Mouse (Mus musculus) neural tube, embryonic 11.5 days (tissue): ENCODE data around the gene Fus. TPM values are rescaled to one million over a fixed set of nuclear protein-coding genes. Genes with fewer than 3 reads are reported as not detected.
A peak's percentile ranks its signal among the peaks of the same experiment; 100 is the strongest.

ENCODE experiments used
- ATAC-seq: fragments of 200-750 bp; cut with Nextera tagmentation; 2 replicates; pipeline ENCODE4 v1.8.0; 2017; ENCODE audit warnings: moderate number of reproducible peaks, mild to moderate bottlenecking, moderate TSS enrichment, moderate library complexity; ENCODE audit not compliant: insufficient read depth, low FRiP score, low TSS enrichment
- DNase-seq: peaks from one replicate; pipeline ENCODE4 v3.0.0-alpha.2; 2015; ENCODE audit warnings: low spot score
- H3K27ac ChIP-seq: fragments of 300-500 bp; sonication (generic); 2 replicates; pipeline ENCODE4 v1.5.1; 2014; ENCODE audit warnings: low read depth, mild to moderate bottlenecking, low read length
- H3K27me3 ChIP-seq: fragments of 300-500 bp; sonication (generic); 2 replicates; pipeline ENCODE4 v1.6.1; 2014; ENCODE audit warnings: mild to moderate bottlenecking, low read length, mixed read lengths; ENCODE audit not compliant: control insufficient read depth, insufficient read depth
- H3K36me3 ChIP-seq: fragments of 300-500 bp; sonication (generic); 2 replicates; pipeline ENCODE4 v1.6.1; 2014; ENCODE audit warnings: mild to moderate bottlenecking, low read length, moderate library complexity, mixed read lengths; ENCODE audit not compliant: control insufficient read depth, insufficient read depth
- H3K4me1 ChIP-seq: fragments of 300-500 bp; sonication (generic); 2 replicates; pipeline ENCODE4 v1.6.1; 2014; ENCODE audit warnings: low read length, mixed read lengths; ENCODE audit not compliant: control insufficient read depth, insufficient read depth
- H3K4me2 ChIP-seq: fragments of 300-500 bp; sonication (generic); 2 replicates; pipeline ENCODE4 v1.6.1; 2014; ENCODE audit warnings: low read depth, mild to moderate bottlenecking, moderate library complexity
- H3K4me3 ChIP-seq: fragments of 300-500 bp; sonication (generic); 2 replicates; pipeline ENCODE4 v1.5.1; 2014; ENCODE audit warnings: low read depth, low read length
- H3K9ac ChIP-seq: fragments of 300-500 bp; sonication (generic); 2 replicates; pipeline ENCODE4 v1.6.1; 2014; ENCODE audit warnings: mild to moderate bottlenecking, low read length
- H3K9me3 ChIP-seq: fragments of 300-500 bp; sonication (generic); 2 replicates; pipeline ENCODE4 v1.6.1; 2016; ENCODE audit warnings: low read length; ENCODE audit not compliant: control insufficient read depth
- WGBS: fragments of 180-500 bp; shearing (Covaris S2); extraction: QIAGEN DNeasy Blood & Tissue Kit; methylation state at CpG from one replicate; pipeline ENCODE4 v1.1.7; 2014; 5-methylcytosine and 5-hydroxymethylcytosine counted together
- polyA plus RNA-seq: library from polyadenylated mRNA; unstranded; fragments of >200 nt; fragmentation: Nextera tagmentation; extraction: Ambion mirVana; gene quantifications from 2 replicates; pipeline ENCODE4 v1.2.1, GENCODE M21; 2014

Fus gene
- polyA plus RNA-seq, 1 experiment from 2014 or later: 51.6 TPM

- no peak overlapping the region for H3K27ac ChIP-seq
- ATAC-seq (no peak), DNase-seq (no peak)
- WGBS: 87% methylated on average over 11 of the region's 11 CpGs
- H3K9me3 ChIP-seq: no peaks in the 10 kb centered on the region
- no peak overlapping the region for H3K4me2 ChIP-seq
- H3K4me3 ChIP-seq: no peak overlapping the region
- H3K9ac ChIP-seq: no peak overlapping the region
- H3K36me3 ChIP-seq: peaks cover 3% of the 10 kb centered on the region
- H3K27me3 ChIP-seq: peaks cover 18% of the 10 kb centered on the region
- H3K4me1 ChIP-seq: no peaks in the 10 kb centered on the region
Observed at GRCm38 (mm10) chr7:127926846-127927245, 40.4 kb upstream of the Fus start.

GRCm38 (mm10) chr7:127927726-127928125, 39.5 kb upstream of the Fus start:
- H3K4me2 ChIP-seq: no peak overlapping the region
- no peaks in the 10 kb centered on the region for H3K4me1 ChIP-seq
- WGBS: 88% methylated on average over 11 of the region's 11 CpGs
- no peak overlapping the region for H3K9ac ChIP-seq
- peaks cover 3% of the 10 kb centered on the region for H3K36me3 ChIP-seq
- no peak overlapping the region for H3K27ac ChIP-seq
- H3K9me3 ChIP-seq: no peaks in the 10 kb centered on the region
- no peak for ATAC-seq
- no peak overlapping the region for H3K4me3 ChIP-seq
- H3K27me3 ChIP-seq: peaks cover 18% of the 10 kb centered on the region
- DNase-seq: no peak

GRCm38 (mm10) chr7:127928596-127928995, 38.7 kb upstream of the Fus start:
- Histone ChIP-seq H3K27ac (no peak overlapping the region), H3K4me1 (no peaks in the 10 kb centered on the region), H3K36me3 (peaks cover 3% of the 10 kb centered on the region), H3K27me3 (peaks cover 18% of the 10 kb centered on the region), H3K4me2 (no peak overlapping the region), H3K9ac (no peak overlapping the region), H3K9me3 (no peaks in the 10 kb centered on the region), H3K4me3 (no peak overlapping the region)
- DNase-seq (no peak), ATAC-seq (no peak)
- WGBS: 59% methylated on average over 5 of the region's 5 CpGs

GRCm38 (mm10) chr7:127929923-127930322, 37.3 kb upstream of the Fus start, which contains the start of gene Prss8:
TSS of gene Prss8 (minus strand) at chr7:127930104.
- Histone ChIP-seq H3K27me3 (peaks cover 18% of the 10 kb centered on the region), H3K9ac (no peak within 1 kb of the TSS), H3K9me3 (no peaks in the 10 kb centered on the region), H3K36me3 (peaks cover 3% of the 10 kb centered on the region), H3K27ac (no peak within 1 kb of the TSS), H3K4me1 (no peaks in the 10 kb centered on the region), H3K4me2 (no peak within 1 kb of the TSS), H3K4me3 (no peak within 1 kb of the TSS)
- WGBS: 4% methylated on average over 6 of the region's 6 CpGs
- no peak for ATAC-seq
- no peak for DNase-seq

- DNase-seq: no peak
- WGBS: 77% methylated on average over 5 of the region's 5 CpGs
Observed at GRCm38 (mm10) chr7:127930636-127931035, 36.6 kb upstream of the Fus start.

GRCm38 (mm10) chr7:127931351-127932135, 35.7 kb upstream of the Fus start:
- Histone ChIP-seq H3K36me3 (no peaks in the 10 kb centered on the region; the same call in 1 of the 2 replicates), H3K9me3 (no peaks in the 10 kb centered on the region), H3K27ac (no peak overlapping the region), H3K4me3 (no peak overlapping the region), H3K4me2 (no peak overlapping the region), H3K9ac (no peak overlapping the region), H3K27me3 (peaks cover 18% of the 10 kb centered on the region), H3K4me1 (no peaks in the 10 kb centered on the region)
- WGBS: 46% methylated on average over 13 of the region's 13 CpGs
- DNase-seq (peak; percentile 8), ATAC-seq (no peak)

More at GRCm38 (mm10) chr7:127930636-127931035, 36.6 kb upstream of the Fus start:
- Histone ChIP-seq H3K4me3 (no peak overlapping the region), H3K27ac (no peak overlapping the region), H3K9me3 (no peaks in the 10 kb centered on the region), H3K9ac (no peak overlapping the region), H3K4me2 (no peak overlapping the region), H3K4me1 (no peaks in the 10 kb centered on the region), H3K27me3 (peaks cover 18% of the 10 kb centered on the region), H3K36me3 (peaks cover 3% of the 10 kb centered on the region)
- no peak for ATAC-seq

GRCm38 (mm10) chr7:127932273-127933031, 34.8 kb upstream of the Fus start:
- H3K4me3 ChIP-seq: no peak overlapping the region
- peaks cover 18% of the 10 kb centered on the region for H3K27me3 ChIP-seq
- no peaks in the 10 kb centered on the region for H3K36me3 ChIP-seq
- H3K27ac ChIP-seq: no peak overlapping the region
- 16% methylated on average over 13 of the region's 13 CpGs for WGBS
- H3K9me3 ChIP-seq: no peaks in the 10 kb centered on the region
- no peak overlapping the region for H3K4me2 ChIP-seq
- H3K9ac ChIP-seq: no peak overlapping the region
- peak; percentile 10 for DNase-seq
- no peaks in the 10 kb centered on the region for H3K4me1 ChIP-seq
- no peak for ATAC-seq

GRCm38 (mm10) chr7:127934075-127934474, 33.2 kb upstream of the Fus start:
- ATAC-seq: no peak
- Histone ChIP-seq H3K4me1 (no peaks in the 10 kb centered on the region), H3K27me3 (peaks cover 12% of the 10 kb centered on the region), H3K27ac (no peak overlapping the region), H3K4me3 (no peak overlapping the region), H3K9me3 (no peaks in the 10 kb centered on the region), H3K9ac (no peak overlapping the region), H3K4me2 (no peak overlapping the region), H3K36me3 (no peaks in the 10 kb centered on the region)
- peak; percentile 4 for DNase-seq
- WGBS: 85% methylated on average over 5 of the region's 5 CpGs
